Mouse (Mus musculus): ENCODE results near the gene Gimap9. TPM values are rescaled to one million over a fixed set of nuclear protein-coding genes. Genes with fewer than 3 reads are reported as not detected.

Gene Gimap9
- polyA plus RNA-seq (2017; shearing (Covaris generic)) = 328 TPM

DNA sequence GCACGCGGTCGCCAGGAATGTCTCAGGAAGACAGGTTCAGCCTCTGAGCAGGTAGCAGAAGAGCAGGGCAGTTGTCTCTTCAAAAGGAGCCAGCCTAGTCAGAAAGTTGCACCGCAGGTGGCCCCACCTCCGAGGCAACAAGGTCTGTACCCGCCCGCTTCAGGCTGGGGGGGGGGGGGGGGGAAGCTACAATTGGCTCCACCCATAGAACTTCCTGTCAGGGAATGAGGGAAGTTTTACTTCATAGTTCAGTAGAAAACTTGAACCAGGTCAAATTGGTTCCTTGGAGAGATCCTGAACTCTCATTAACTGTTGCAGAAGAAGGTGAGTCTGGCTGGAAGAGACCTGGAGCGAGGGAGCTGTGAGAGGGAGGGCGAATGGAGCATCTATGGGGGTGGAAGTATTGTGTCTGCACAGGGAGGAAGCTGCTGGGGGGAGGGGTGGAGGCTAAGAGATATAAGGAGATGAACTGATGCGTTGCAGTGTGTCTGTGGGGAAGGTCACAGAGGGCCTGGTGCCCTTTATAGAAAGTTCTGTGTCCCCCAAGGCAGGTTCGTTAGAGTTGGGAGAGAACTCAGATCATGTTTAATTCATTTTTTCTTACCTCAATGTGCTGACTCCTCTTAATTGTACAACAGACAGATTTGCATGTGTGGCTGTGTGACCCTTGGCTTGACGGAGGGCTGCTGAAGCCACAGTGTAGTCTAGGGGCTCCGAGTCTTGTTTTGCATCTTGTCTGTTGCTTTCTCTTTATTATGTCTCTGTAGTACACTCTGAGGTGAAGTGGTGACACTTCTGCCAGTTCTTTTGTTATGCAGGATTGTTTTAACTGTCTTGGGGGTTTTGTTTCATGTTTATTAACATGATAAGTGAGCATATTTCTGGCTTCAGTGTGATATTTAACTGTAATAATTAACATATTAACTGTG, at the start of gene Gimap9:
TSS of gene Gimap9 (plus strand) at position 199 of the 929 bp plus-strand sequence.

DNA sequence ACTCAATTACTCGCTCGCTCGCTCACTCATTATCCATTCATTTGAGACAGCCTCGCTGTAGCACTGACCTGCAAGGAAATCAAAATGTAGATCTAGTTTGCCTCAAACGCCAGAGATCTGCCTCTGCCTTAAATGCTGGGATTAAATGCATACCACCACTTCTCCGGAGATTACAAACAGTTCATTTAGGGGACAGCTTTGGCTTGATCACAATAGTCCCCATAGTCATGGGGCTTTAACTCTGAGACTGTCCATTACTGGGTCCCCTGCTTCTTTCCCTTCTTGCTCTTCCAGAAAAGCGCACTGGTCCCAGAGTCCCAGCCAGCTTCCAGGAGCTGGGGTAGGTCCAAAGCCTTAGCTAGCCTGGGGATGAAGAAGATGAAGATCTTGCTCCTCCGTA, 49.5 kb upstream of the Gimap9 start, which contains the start of gene AI854703:
TSS of gene AI854703 (plus strand) at position 301 of the 400 bp plus-strand sequence.

GRCm38 (mm10) chr6:48646995-48647394, 28.9 kb upstream of the Gimap9 start, which contains the start of gene Gimap8:
Gene Gimap8, plus strand, starts transcription at chr6:48647234.

GRCm38 (mm10) chr6:48684319-48684718, 8.4 kb downstream of the Gimap9 start, which contains the start of gene Gimap4:
Gene Gimap4, plus strand, starts transcription at chr6:48684549.

GRCm38 (mm10) chr6:48718455-48718854, 42.5 kb downstream of the Gimap9 start, which contains the start of the genes Gm28053 and Gimap7:
Gene Gm28053, plus strand, starts transcription at chr6:48718607.
Gene Gimap7, plus strand, starts transcription at chr6:48718621.

Other genes with a start within 250 kb of the Gimap9 start
- gene Zfp467, start 230.3 kb upstream of the Gimap9 start, polyA plus RNA-seq (2017; shearing (Covaris generic)) = 17.7 TPM
- 0.18 TPM for gene Sspo, start 227.9 kb upstream of the Gimap9 start, polyA plus RNA-seq (2017; shearing (Covaris generic))
- gene Atp6v0e2, start 138.5 kb upstream of the Gimap9 start, polyA plus RNA-seq (2017; shearing (Covaris generic)) = 0.60 TPM
- gene Lrrc61, start 121.3 kb upstream of the Gimap9 start, polyA plus RNA-seq (2017; shearing (Covaris generic)) = 58.6 TPM
- 0.32 TPM for gene Rarres2, start 103.3 kb upstream of the Gimap9 start, polyA plus RNA-seq (2017; shearing (Covaris generic))
- not detected for gene Gm45021, start 86.5 kb upstream of the Gimap9 start, polyA plus RNA-seq (2017; shearing (Covaris generic))
- 8.3 TPM for gene Repin1, start 82.2 kb upstream of the Gimap9 start, polyA plus RNA-seq (2017; shearing (Covaris generic))
- gene Gm44965, start 82.2 kb upstream of the Gimap9 start, polyA plus RNA-seq (2017; shearing (Covaris generic)) = not detected
- gene Zfp775, start 74.1 kb upstream of the Gimap9 start, polyA plus RNA-seq (2017; shearing (Covaris generic)) = 4.0 TPM
- gene AI854703, start 49.4 kb upstream of the Gimap9 start, polyA plus RNA-seq (2017; shearing (Covaris generic)) = 4.7 TPM
- gene Gimap8, start 28.9 kb upstream of the Gimap9 start, polyA plus RNA-seq (2017; shearing (Covaris generic)) = 221 TPM
- gene Gimap4, start 8.4 kb downstream of the Gimap9 start, polyA plus RNA-seq (2017; shearing (Covaris generic)) = 1,649 TPM
- gene Gimap6, start 32.1 kb downstream of the Gimap9 start, polyA plus RNA-seq (2017; shearing (Covaris generic)) = 1,052 TPM
- gene Gm28053, start 42.5 kb downstream of the Gimap9 start, polyA plus RNA-seq (2017; shearing (Covaris generic)) = 35.7 TPM
- gene Gimap7, start 42.5 kb downstream of the Gimap9 start, polyA plus RNA-seq (2017; shearing (Covaris generic)) = 547 TPM
- gene Gimap1, start 62.9 kb downstream of the Gimap9 start, polyA plus RNA-seq (2017; shearing (Covaris generic)) = 363 TPM
- gene Gimap5, start 70.1 kb downstream of the Gimap9 start, polyA plus RNA-seq (2017; shearing (Covaris generic)) = 234 TPM
- 2,400 TPM for gene Gimap3, start 94.7 kb downstream of the Gimap9 start, polyA plus RNA-seq (2017; shearing (Covaris generic))
- 10.3 TPM for gene Tmem176a, start 164.8 kb downstream of the Gimap9 start, polyA plus RNA-seq (2017; shearing (Covaris generic))
- 15.7 TPM for gene Tmem176b, start 165.4 kb downstream of the Gimap9 start, polyA plus RNA-seq (2017; shearing (Covaris generic))
- 0.35 TPM for gene Aoc1, start 196.8 kb downstream of the Gimap9 start, polyA plus RNA-seq (2017; shearing (Covaris generic))